ENCODE assay signal across 1 mouse cellular context in genomic region chr5:114824197-114824596, GRCm38 (mm10).
A peak's percentile ranks its signal among the peaks of the same experiment; 100 is the strongest.
TF ChIP-seq lines count a peak whose summit lies in the region.

No protein-coding gene starts in this region.

TF ChIP-seq in MEL, 35 proteins besides CTCF, POLR2A, EP300 and RAD21:
- TF ChIP-seq SMC3 (IDR thresholded peaks at IDR 0.05; ENCODE audit: low read depth, low read length) (peak; percentile 43), NRF1 (IDR thresholded peaks at IDR 0.05; ENCODE audit: insufficient read depth, low read depth, low read length, poor library complexity, severe bottlenecking) (no peak)
